Mouse (Mus musculus) embryonic fibroblast, embryonic 13.5 days (primary cell): ENCODE measurements at regions not wholly inside any gene's neighbourhood (a gene's known extent, or its start where the extent isn't known, plus 50 kb on each side); places are given as distances from the start of the nearest gene placed in this dataset.

Experiments
- CTCF ChIP-seq: IDR thresholded peaks from 2 replicates; pipeline ENCODE4 v1.5.1; 2011; ENCODE audit warnings: mild to moderate bottlenecking, control low read depth, low read length, moderate library complexity, borderline replicate concordance; ENCODE audit not compliant: insufficient read depth
- POLR2A ChIP-seq: IDR thresholded peaks from 2 replicates; pipeline ENCODE4 v1.6.1; 2011; ENCODE audit warnings: low read depth, mild to moderate bottlenecking, control low read depth, low read length, moderate library complexity

- TF ChIP-seq CTCF (no peak), POLR2A (no peak)
Measured at GRCm38 (mm10) chr5:120281840-120282565, 149.5 kb upstream of the Lhx5 start.
